Mouse (Mus musculus) layer of hippocampus, adult 9-10 months (tissue): ENCODE measurements around the gene Igll1.
A peak's percentile ranks its signal among the peaks of the same experiment; 100 is the strongest.
"Not testable (repeated sequence)": the region's sequence is repeated elsewhere in the genome, so short reads cannot be mapped to it uniquely, and the experiment has no call there.

ENCODE experiments used
- DNase-seq: peaks from one replicate; pipeline ENCODE4 v3.0.0; 2022; ENCODE audit warnings: low spot score

Igll1 gene

GRCm38 (mm10) chr16:16863978-16864377 lies at the start of gene Igll1:
Gene Igll1 (minus strand): TSS chr16:16863985.
- no peak for DNase-seq

GRCm38 (mm10) chr16:16913440-16913839 lies 49.7 kb upstream of the Igll1 start:
- no peak for DNase-seq

- no peak for DNase-seq
These were observed 48.1 kb upstream of the Igll1 start for GRCm38 (mm10) chr16:16911641-16912597.

- no peak for DNase-seq
These were observed 44.0 kb upstream of the Igll1 start for GRCm38 (mm10) chr16:16907799-16908198.

GRCm38 (mm10) chr16:16903188-16903587 lies 39.4 kb upstream of the Igll1 start:
- no peak for DNase-seq

GRCm38 (mm10) chr16:16902329-16902728 lies 38.5 kb upstream of the Igll1 start:
- no peak for DNase-seq

GRCm38 (mm10) chr16:16897056-16897584 lies 33.3 kb upstream of the Igll1 start:
- no peak for DNase-seq

- DNase-seq: peak; percentile 95
These were observed 32.7 kb upstream of the Igll1 start, which contains the start of gene Ppm1f for GRCm38 (mm10) chr16:16896382-16897055. Gene Ppm1f (plus strand): TSS chr16:16896469.

- DNase-seq: no peak
These were observed 32.2 kb upstream of the Igll1 start for GRCm38 (mm10) chr16:16896015-16896381.

GRCm38 (mm10) chr16:16892366-16892765 lies 28.6 kb upstream of the Igll1 start:
- no peak for DNase-seq

- no peak for DNase-seq
These were observed 24.6 kb upstream of the Igll1 start for GRCm38 (mm10) chr16:16888341-16888740.

GRCm38 (mm10) chr16:16879025-16879424 lies 15.2 kb upstream of the Igll1 start:
- DNase-seq: no peak

GRCm38 (mm10) chr16:16870617-16871331 lies 7.0 kb upstream of the Igll1 start, which contains the start of the genes Top3b and Vpreb1:
Gene Top3b (plus strand): TSS chr16:16870736.
Gene Vpreb1 (minus strand): TSS chr16:16870843.
- peak; percentile 86 for DNase-seq

GRCm38 (mm10) chr16:16870241-16870616 lies 6.4 kb upstream of the Igll1 start:
- no peak for DNase-seq

GRCm38 (mm10) chr16:16865696-16866561 lies 2.1 kb upstream of the Igll1 start:
- DNase-seq: no peak

GRCm38 (mm10) chr16:16865217-16865616 lies 1.4 kb upstream of the Igll1 start:
- no peak for DNase-seq

GRCm38 (mm10) chr16:16862288-16862687 lies 1.5 kb downstream of the Igll1 start:
- DNase-seq: no peak

- DNase-seq: no peak
These were observed 6.9 kb downstream of the Igll1 start for GRCm38 (mm10) chr16:16856731-16857476.

GRCm38 (mm10) chr16:16856054-16856453 lies 7.7 kb downstream of the Igll1 start:
- DNase-seq: not testable (repeated sequence)

GRCm38 (mm10) chr16:16855541-16855940 lies 8.2 kb downstream of the Igll1 start:
- no peak for DNase-seq
